Comparison of ENCODE assay signal across 13 mouse cellular contexts in the genomic region with DNA sequence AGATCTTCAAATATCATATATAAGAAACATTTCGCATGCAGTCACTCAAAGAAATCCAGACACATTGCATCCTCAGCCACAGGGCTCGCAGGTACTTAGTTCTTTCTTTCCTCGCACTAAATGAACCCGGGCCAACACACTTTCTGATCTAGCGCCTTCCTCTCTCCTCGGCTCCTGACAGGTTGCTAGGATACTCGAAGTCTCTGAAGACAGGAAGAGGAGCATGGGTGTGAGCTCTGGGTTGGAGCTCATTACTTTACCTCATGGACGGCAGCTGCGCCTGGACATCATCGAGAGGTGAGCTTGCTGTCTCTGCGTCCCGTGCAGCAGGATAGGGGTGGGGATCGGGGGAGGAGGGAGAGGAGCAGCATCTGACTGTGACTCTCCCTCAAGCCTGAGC.
DNase-seq lines count a peak whose midpoint lies in the region; ATAC-seq lines count a peak whose summit lies in the region.
"Had no signal": no experiment of that assay in that cellular context is flagged by ENCODE, and none has a peak within 500 bp of the region (broad histone marks: within the 10 kb centered on the region; RNA-seq: fewer than 3 reads in every experiment).

No protein-coding gene starts in this region.

- no peak for DNase-seq in intestine, embryonic 14.5 days (ENCODE audit: low spot score)
- DNase-seq in spleen, postnatal 36 days (ENCODE audit: low spot score in 2 of 2) = no peak
- DNase-seq in cerebellum, adult 18-20 months = no peak
- no peak for DNase-seq in heart, adult 11 months
- DNase-seq: adrenal gland, postnatal 25 days; cerebellum, adult 9-11 months; heart, adult 2 months; liver, embryonic 13.5 days had no signal

- H3K4me3 ChIP-seq in intestine, embryonic 14.5 days (ENCODE audit: low read depth, low read length) = no peak overlapping the region
- no peak overlapping the region for H3K4me3 ChIP-seq in intestine, embryonic 15.5 days (replicated peaks)
- H3K4me3 ChIP-seq in forebrain, embryonic 15.5 days = no peak overlapping the region
- peak overlapping the region; percentile 12 for H3K4me3 ChIP-seq in limb, embryonic 13.5 days
- no peak overlapping the region for H3K4me3 ChIP-seq in neural tube, embryonic 12.5 days
- H3K4me3 ChIP-seq: heart, adult 2 months; liver, embryonic 13.5 days had no signal

- no peaks in the 10 kb centered on the region for H3K9me3 ChIP-seq in intestine, embryonic 14.5 days (ENCODE audit: control insufficient read depth, low read length)
- no peaks in the 10 kb centered on the region for H3K9me3 ChIP-seq in intestine, embryonic 15.5 days
- no peaks in the 10 kb centered on the region for H3K9me3 ChIP-seq in forebrain, embryonic 15.5 days
- no peaks in the 10 kb centered on the region for H3K9me3 ChIP-seq in limb, embryonic 13.5 days
- no peaks in the 10 kb centered on the region for H3K9me3 ChIP-seq in neural tube, embryonic 12.5 days
- H3K9me3 ChIP-seq: liver, embryonic 13.5 days had no signal

- H3K36me3 ChIP-seq in intestine, embryonic 14.5 days (ENCODE audit: control insufficient read depth, insufficient read depth, low read length) = peaks cover 13% of the 10 kb centered on the region
- no peaks in the 10 kb centered on the region; the same call in 1 of the 2 replicates for H3K36me3 ChIP-seq in intestine, embryonic 15.5 days
- H3K36me3 ChIP-seq in forebrain, embryonic 15.5 days = no peaks in the 10 kb centered on the region
- H3K36me3 ChIP-seq in limb, embryonic 13.5 days = no peaks in the 10 kb centered on the region
- H3K36me3 ChIP-seq in neural tube, embryonic 12.5 days = no peaks in the 10 kb centered on the region; the same call in 1 of the 2 replicates
- H3K36me3 ChIP-seq: liver, embryonic 13.5 days had no signal

- H3K27ac ChIP-seq in intestine, embryonic 14.5 days (ENCODE audit: low read depth) = no peak overlapping the region
- H3K27ac ChIP-seq in intestine, embryonic 15.5 days = no peak overlapping the region
- H3K27ac ChIP-seq in forebrain, embryonic 15.5 days (replicated peaks) = peak overlapping the region; percentile 72; the same call in 1 of the 2 replicates
- peak overlapping the region; percentile 72 for H3K27ac ChIP-seq in limb, embryonic 13.5 days
- no peak overlapping the region for H3K27ac ChIP-seq in neural tube, embryonic 12.5 days
- H3K27ac ChIP-seq: heart, adult 2 months; liver, embryonic 13.5 days had no signal

- WGBS in intestine, embryonic 14.5 days = 29% methylated on average over 13 of the region's 13 CpGs
- WGBS in intestine, embryonic 15.5 days = 45% methylated on average over 13 of the region's 13 CpGs
- 49% methylated on average over 13 of the region's 13 CpGs for WGBS in forebrain, embryonic 15.5 days
- 16% methylated on average over 13 of the region's 13 CpGs for WGBS in limb, embryonic 13.5 days
- 40% methylated on average over 13 of the region's 13 CpGs for WGBS in neural tube, embryonic 12.5 days

- H3K4me1 ChIP-seq in intestine, embryonic 14.5 days (replicated peaks; ENCODE audit: control insufficient read depth, insufficient read depth, low read length) = peaks cover 17% of the 10 kb centered on the region
- peaks cover 29% of the 10 kb centered on the region for H3K4me1 ChIP-seq in intestine, embryonic 15.5 days (replicated peaks)
- H3K4me1 ChIP-seq in forebrain, embryonic 15.5 days = peaks cover 30% of the 10 kb centered on the region
- peaks cover 76% of the 10 kb centered on the region for H3K4me1 ChIP-seq in limb, embryonic 13.5 days
- peaks cover 39% of the 10 kb centered on the region for H3K4me1 ChIP-seq in neural tube, embryonic 12.5 days
- H3K4me1 ChIP-seq: liver, embryonic 13.5 days had no signal

- H3K9ac ChIP-seq in intestine, embryonic 14.5 days (ENCODE audit: low read length) = no peak overlapping the region
- H3K9ac ChIP-seq in intestine, embryonic 15.5 days = no peak overlapping the region
- no peak overlapping the region for H3K9ac ChIP-seq in forebrain, embryonic 15.5 days (replicated peaks)
- H3K9ac ChIP-seq in limb, embryonic 13.5 days = no peak overlapping the region
- H3K9ac ChIP-seq in neural tube, embryonic 12.5 days = 0 out of 2 replicates have a peak overlapping the region, but pooled peaks have one; percentile 17
- H3K9ac ChIP-seq: liver, embryonic 13.5 days had no signal

- ATAC-seq in intestine, embryonic 14.5 days (replicated peaks; ENCODE audit: low FRiP score, low TSS enrichment, low read depth) = 0 out of 2 replicates have a peak, but pooled peaks have one; percentile 28
- ATAC-seq in intestine, embryonic 15.5 days = no peak
- no peak for ATAC-seq in forebrain, embryonic 15.5 days (replicated peaks)
- peak; percentile 9; the same call in 1 of the 2 replicates for ATAC-seq in limb, embryonic 13.5 days (ENCODE audit: low FRiP score, low read depth)
- peak; percentile 14; the same call in 1 of the 2 replicates for ATAC-seq in neural tube, embryonic 12.5 days (ENCODE audit: low FRiP score, low read depth)
- ATAC-seq: Patski had no signal

- no peak overlapping the region for H3K4me2 ChIP-seq in intestine, embryonic 14.5 days (ENCODE audit: low read length)
- no peak overlapping the region for H3K4me2 ChIP-seq in intestine, embryonic 15.5 days (replicated peaks)
- no peak overlapping the region for H3K4me2 ChIP-seq in forebrain, embryonic 15.5 days (replicated peaks)
- peak overlapping the region; percentile 51 for H3K4me2 ChIP-seq in limb, embryonic 13.5 days (replicated peaks)
- peak overlapping the region; percentile 18; the same call in 1 of the 2 replicates for H3K4me2 ChIP-seq in neural tube, embryonic 12.5 days (replicated peaks)
- H3K4me2 ChIP-seq: liver, embryonic 13.5 days had no signal

- H3K27me3 ChIP-seq in intestine, embryonic 14.5 days (replicated peaks; ENCODE audit: control insufficient read depth, insufficient read depth, low read length) = no peaks in the 10 kb centered on the region
- no peaks in the 10 kb centered on the region for H3K27me3 ChIP-seq in intestine, embryonic 15.5 days (replicated peaks)
- no peaks in the 10 kb centered on the region for H3K27me3 ChIP-seq in forebrain, embryonic 15.5 days
- H3K27me3 ChIP-seq in limb, embryonic 13.5 days = peaks cover 10% of the 10 kb centered on the region; the same call in 1 of the 2 replicates
- no peaks in the 10 kb centered on the region for H3K27me3 ChIP-seq in neural tube, embryonic 12.5 days (replicated peaks)
- H3K27me3 ChIP-seq: liver, embryonic 13.5 days; Patski had no signal

Comparison
In these comparisons a context has a peak if more than half of its experiments do, and no peak if none do; other contexts are left out.
1. ATAC-seq: peak in intestine, embryonic 14.5 days (single experiment), limb, embryonic 13.5 days (single experiment) and neural tube, embryonic 12.5 days (single experiment); none in intestine, embryonic 15.5 days (single experiment) and forebrain, embryonic 15.5 days (single experiment).
2. H3K27ac ChIP-seq: peak in forebrain, embryonic 15.5 days (single experiment) and limb, embryonic 13.5 days (single experiment); none in intestine, embryonic 14.5 days (single experiment), intestine, embryonic 15.5 days (single experiment) and neural tube, embryonic 12.5 days (single experiment).
3. H3K4me2 ChIP-seq: peak in limb, embryonic 13.5 days (single experiment) and neural tube, embryonic 12.5 days (single experiment); none in intestine, embryonic 14.5 days (single experiment), intestine, embryonic 15.5 days (single experiment) and forebrain, embryonic 15.5 days (single experiment).